Mouse (Mus musculus): ENCODE measurements around the gene Ccndbp1. TPM values are rescaled to one million over a fixed set of nuclear protein-coding genes. Genes with fewer than 3 reads are reported as not detected.

Gene Ccndbp1
- polyA plus RNA-seq (2015; fragmentation: Nextera tagmentation; extraction: Ambion mirVana), result 44.5 and 63.5 TPM in 2 replicates

GRCm38 (mm10) chr2:121007925-121008663, at the start of gene Ccndbp1:
Ccndbp1 (plus strand) TSS chr2:121008403.

GRCm38 (mm10) chr2:120970559-120971080, 37.6 kb upstream of the Ccndbp1 start, which contains the start of gene Ubr1:
Ubr1 (minus strand) TSS chr2:120970715.

GRCm38 (mm10) chr2:120976990-120977925, 30.9 kb upstream of the Ccndbp1 start, which contains the start of gene Tmem62:
Tmem62 (plus strand) TSS chr2:120977017.

GRCm38 (mm10) chr2:121036733-121037341, 28.6 kb downstream of the Ccndbp1 start, which contains the start of gene Epb42:
Epb42 (minus strand) TSS chr2:121037072.

Small RNAs within 50 kb of the gene (microRNA-seq; reads per million reads assigned to microRNA genes)
- not detected for gene Gm44325 (ENCODE audit: borderline replicate concordance, insufficient number of aligned reads)

Other genes starting within 250 kb of the Ccndbp1 start
- 3.2 and 4.7 TPM in 2 replicates for gene Cdan1, start 158.3 kb upstream of the Ccndbp1 start, polyA plus RNA-seq (2015; fragmentation: Nextera tagmentation; extraction: Ambion mirVana)
- 1.8 and 3.7 TPM in 2 replicates for gene Ttbk2, start 157.8 kb upstream of the Ccndbp1 start, polyA plus RNA-seq (2015; fragmentation: Nextera tagmentation; extraction: Ambion mirVana)
- gene Ubr1, start 37.7 kb upstream of the Ccndbp1 start, polyA plus RNA-seq (2015; fragmentation: Nextera tagmentation; extraction: Ambion mirVana), result 11.7 and 16.9 TPM in 2 replicates
- 6.8 and 11.0 TPM in 2 replicates for gene Tmem62, start 31.4 kb upstream of the Ccndbp1 start, polyA plus RNA-seq (2015; fragmentation: Nextera tagmentation; extraction: Ambion mirVana)
- gene Epb42, start 28.7 kb downstream of the Ccndbp1 start, polyA plus RNA-seq (2015; fragmentation: Nextera tagmentation; extraction: Ambion mirVana), result 1.6 and 5.2 TPM in 2 replicates
- 0.59 and 0.87 TPM in 2 replicates for gene Tgm5, start 77.4 kb downstream of the Ccndbp1 start, polyA plus RNA-seq (2015; fragmentation: Nextera tagmentation; extraction: Ambion mirVana)
- not detected in 2 replicates for gene Tgm7, start 101.4 kb downstream of the Ccndbp1 start, polyA plus RNA-seq (2015; fragmentation: Nextera tagmentation; extraction: Ambion mirVana)
- gene Adal, start 132.0 kb downstream of the Ccndbp1 start, polyA plus RNA-seq (2015; fragmentation: Nextera tagmentation; extraction: Ambion mirVana), result 10.5 and 15.7 TPM in 2 replicates
- 10.3 and 14.8 TPM in 2 replicates for gene Lcmt2, start 132.2 kb downstream of the Ccndbp1 start, polyA plus RNA-seq (2015; fragmentation: Nextera tagmentation; extraction: Ambion mirVana)
- gene Tubgcp4, start 162.3 kb downstream of the Ccndbp1 start, polyA plus RNA-seq (2015; fragmentation: Nextera tagmentation; extraction: Ambion mirVana), result 16.6 and 29.5 TPM in 2 replicates
- 6.4 and 9.1 TPM in 2 replicates for gene Zscan29, start 162.7 kb downstream of the Ccndbp1 start, polyA plus RNA-seq (2015; fragmentation: Nextera tagmentation; extraction: Ambion mirVana)

All from adrenal gland, postnatal 0 days (tissue).